Mouse (Mus musculus) megakaryocyte, adult 5-6 weeks (primary cell): Measurements from ENCODE around the gene Ankrd33b. TPM values are rescaled to one million over a fixed set of nuclear protein-coding genes. Genes with fewer than 3 reads are reported as not detected.

Experiments used
- ATAC-seq: 2 replicates; pipeline ENCODE4 v1.8.0; 2016; ENCODE audit warnings: mild to moderate bottlenecking, inconsistent platforms; ENCODE audit not compliant: poor library complexity, severe bottlenecking
- total RNA-seq, 2 experiments: library from RNA; stranded (forward) in 1 of 2; stranded (reverse) in 1 of 2; fragments of 153-499, 151-499 nt in 1 of 2; fragments of 221-1000, 200-1000 nt in 1 of 2; gene quantifications; 2 replicates each; pipeline versions ENCODE4 v1.2.3 to v1.2.4; 2015 to 2017

The Ankrd33b gene
- total RNA-seq, 2 experiments from 2014 or later = 4.8 to 9.1 TPM

- peak; percentile 38; the same call in 1 of the 2 replicates for ATAC-seq
Observed at GRCm38 (mm10) chr15:31309526-31309925, 58.0 kb downstream of the Ankrd33b start.

DNA sequence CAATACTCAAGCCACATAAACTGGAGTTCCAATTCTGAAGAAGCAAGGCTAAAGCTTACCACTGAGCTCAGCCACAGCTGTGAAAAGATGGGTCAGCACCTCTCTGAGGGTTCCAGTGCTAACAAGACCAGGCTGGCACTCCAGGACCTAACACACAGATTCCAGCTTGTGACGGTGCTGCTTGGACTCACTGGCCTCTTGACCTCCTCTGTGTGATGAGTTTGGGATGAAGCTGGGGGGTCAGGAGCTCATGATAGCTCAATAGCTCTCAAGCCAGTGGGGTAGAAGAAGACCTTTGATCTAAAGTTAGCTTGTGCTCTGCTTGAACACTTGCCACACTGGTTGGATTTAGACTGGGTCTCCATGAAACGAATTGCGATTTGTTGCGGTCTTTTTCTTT, 60.8 kb downstream of the Ankrd33b start:
- no peak for ATAC-seq

GRCm38 (mm10) chr15:31305181-31305580, 62.3 kb downstream of the Ankrd33b start:
- ATAC-seq = no peak

GRCm38 (mm10) chr15:31304302-31304701, 63.2 kb downstream of the Ankrd33b start:
- no peak for ATAC-seq

DNA sequence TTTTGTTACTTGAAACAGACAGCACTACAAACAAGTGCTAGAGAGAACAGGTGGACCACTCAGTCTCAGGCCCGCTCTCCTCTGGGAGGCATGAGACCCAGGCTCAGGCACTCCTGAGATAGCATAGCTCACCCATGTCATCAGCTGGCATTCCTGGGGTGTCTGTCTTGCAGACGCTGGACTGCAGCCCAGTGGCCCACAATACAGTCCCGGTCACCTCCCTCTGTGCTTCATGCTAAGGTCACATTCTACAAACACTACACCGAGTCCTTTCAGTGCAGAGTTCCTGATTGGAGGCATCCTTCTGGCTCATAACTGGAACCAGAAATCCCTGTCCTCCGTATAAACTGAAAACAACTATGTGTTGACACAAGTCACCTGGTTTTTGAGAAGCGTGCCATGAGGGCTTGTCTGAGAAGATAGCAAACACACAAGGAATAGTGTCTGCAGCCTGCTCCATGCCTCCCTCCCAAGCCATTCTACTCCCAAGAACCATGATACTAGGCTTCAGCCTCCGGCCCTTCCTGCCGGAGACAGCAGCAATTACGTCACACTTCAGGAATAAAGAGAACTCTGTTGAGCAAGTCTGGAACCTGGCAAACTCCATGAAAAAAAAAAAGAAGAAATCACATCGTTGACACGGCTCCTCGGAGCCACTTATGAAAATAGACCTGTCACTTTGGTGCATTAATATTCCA, 65.1 kb downstream of the Ankrd33b start:
- ATAC-seq = no peak

GRCm38 (mm10) chr15:31299258-31299917, 68.1 kb downstream of the Ankrd33b start:
- ATAC-seq = no peak

GRCm38 (mm10) chr15:31297777-31298137, 69.8 kb downstream of the Ankrd33b start:
- no peak for ATAC-seq

DNA sequence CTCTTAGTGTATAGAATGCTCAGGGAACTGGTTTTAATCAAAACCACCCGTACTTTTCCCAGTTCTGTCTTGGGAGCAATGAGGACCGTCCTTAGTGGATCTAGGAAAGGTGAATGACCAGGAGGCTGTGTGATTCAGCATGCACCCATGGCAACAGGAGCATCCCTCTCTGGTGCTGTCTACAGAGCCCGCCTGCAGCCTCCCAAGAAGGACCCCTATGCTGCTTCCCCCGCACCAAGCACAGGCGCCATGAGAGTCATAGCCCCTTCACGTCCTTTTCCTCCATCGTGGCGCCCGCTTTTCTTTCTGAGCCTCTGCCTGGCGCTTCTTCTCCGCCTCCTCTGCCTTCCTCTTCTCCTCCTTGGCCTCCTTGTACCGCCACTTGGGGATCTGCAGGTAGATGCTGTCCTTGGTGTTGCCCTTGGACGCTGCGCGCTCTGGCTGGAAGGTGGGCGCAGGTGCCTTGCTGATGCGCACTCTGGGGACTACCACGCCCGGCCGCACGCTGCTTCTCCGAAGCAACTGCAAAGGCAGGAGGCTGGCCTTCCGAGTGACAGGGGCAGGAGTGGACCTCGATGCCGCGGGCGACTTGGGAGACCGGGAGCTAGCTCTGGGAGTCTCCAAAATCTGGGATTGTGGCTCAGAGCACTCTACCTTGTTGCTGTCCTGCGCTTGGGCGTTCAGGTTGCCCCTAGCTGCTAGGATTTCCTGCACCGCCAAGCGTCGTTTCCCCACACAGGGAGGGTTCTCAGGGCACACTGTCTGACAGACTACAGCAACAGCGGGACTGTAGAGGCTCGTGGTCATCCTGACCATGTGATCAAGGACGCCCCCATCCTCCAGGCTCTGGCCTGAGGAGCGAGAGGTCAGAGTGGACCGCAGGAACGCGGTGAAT, 70.4 kb downstream of the Ankrd33b start:
- no peak for ATAC-seq

GRCm38 (mm10) chr15:31294311-31294710, 73.2 kb downstream of the Ankrd33b start:
- ATAC-seq = no peak

GRCm38 (mm10) chr15:31292627-31293026, 74.9 kb downstream of the Ankrd33b start:
- ATAC-seq = no peak

DNA sequence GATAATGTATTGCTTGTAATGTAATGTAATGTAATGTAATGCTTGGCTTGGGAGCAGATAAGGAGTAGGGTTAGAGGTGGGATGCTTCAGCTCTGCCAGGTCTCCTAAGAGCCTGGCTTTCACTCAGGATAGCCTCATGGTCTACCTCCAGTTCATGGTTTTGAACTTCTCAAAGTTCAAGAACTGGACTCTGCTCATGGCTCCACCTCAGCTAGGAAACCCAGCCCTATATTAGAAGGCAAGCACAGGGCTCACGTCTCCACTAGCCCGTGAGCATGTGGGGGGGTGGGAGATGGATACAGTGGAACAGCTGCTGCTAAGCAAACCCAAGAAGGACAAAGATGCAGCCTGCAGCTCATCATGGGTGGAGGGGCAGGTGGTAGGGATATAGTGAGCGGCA, 81.8 kb downstream of the Ankrd33b start:
- no peak for ATAC-seq

DNA sequence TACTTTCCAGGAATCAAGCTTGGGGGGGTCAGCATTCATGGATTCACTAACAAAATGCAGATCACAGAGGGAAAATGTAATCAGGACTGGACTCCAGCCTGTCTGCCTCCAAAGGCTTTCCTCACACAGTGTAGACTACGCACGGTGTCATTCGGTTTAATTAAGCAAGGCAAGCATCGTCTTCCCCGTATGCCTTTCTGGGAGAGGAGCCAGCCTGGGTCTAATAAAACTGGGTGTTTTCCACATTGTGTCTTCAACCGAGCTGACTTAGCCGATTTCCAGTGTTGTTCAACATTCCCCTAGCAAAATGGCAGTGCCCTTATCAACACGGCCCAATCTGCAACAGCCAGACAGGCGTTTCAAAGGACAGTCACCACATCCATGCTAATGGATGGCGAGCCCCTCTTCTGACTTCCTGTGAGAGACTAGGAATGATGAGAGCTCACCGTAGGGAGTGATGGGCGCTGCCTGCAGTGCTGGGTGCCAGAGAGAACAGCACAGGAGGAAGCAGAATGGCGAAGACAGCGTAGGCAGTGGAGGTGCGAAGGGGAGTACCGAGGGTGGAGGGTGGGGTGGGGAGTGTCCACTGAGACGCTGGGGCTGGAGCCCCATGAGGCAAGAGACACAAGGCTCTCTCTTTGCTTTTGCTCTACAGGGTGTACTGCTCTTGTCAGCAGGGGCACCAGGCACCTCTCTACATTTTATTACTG, 82.4 kb downstream of the Ankrd33b start:
- ATAC-seq = no peak

DNA sequence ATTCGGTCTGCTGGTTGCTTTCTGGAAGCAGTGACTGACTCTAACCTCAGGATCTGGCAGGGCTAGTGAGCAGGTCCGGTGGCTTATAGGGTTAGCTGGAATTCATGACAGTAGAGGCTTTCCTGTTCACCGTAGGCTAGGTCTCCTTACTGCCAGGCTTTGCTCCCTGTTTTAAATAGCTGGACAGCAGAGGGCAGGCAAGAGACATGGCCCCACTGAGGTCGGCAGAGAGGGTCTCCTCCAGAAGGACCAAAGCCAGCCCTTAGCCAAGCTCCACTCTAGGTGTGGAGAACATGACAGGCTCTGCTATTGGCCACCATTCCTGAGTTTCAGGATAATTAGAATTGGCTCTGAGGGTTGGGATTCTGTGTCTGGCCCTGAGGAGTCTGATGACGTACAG, 83.4 kb downstream of the Ankrd33b start:
- no peak for ATAC-seq

- no peak for ATAC-seq
Observed at GRCm38 (mm10) chr15:31282353-31282752, 85.2 kb downstream of the Ankrd33b start.

DNA sequence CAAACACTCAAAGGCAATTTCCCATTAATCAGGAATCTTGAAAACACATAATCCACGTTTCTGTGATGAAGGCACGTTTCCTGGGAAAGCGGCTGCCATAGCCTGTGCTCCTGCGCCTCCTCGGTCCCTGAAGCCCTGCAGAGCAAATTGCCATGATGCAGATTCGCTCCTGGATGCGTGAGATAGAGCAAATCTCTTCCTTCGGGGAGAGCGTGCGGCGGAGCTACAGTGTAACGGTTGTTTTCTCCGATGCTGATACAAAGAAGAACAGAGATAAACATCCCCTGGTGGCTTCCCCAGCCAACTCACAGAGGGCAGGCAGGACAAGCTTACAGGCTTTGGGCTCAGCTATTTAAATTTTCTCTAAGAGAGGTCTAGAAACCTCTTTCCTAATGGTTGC, 85.7 kb downstream of the Ankrd33b start:
- no peak for ATAC-seq

- no peak for ATAC-seq
Observed at GRCm38 (mm10) chr15:31280683-31281082, 86.8 kb downstream of the Ankrd33b start.

DNA sequence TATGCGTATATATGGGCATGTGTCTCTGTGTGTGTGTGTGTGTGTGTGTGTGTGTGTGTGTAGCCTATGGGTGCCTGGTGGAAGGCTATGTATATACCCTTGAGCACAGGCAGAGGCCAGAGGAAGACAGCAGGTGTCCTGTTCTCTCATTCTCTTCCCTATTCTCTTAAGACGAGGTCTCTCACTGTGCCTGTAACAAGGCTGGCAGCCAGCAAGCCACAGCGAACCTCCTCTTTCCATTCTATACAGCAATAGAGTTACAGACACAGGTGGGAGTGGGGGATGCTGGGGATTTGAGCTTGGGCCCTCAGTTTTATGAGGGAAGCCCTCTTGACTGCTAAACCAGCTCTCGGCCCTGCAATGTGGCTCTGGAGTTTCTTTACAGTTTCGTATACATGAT, 87.5 kb downstream of the Ankrd33b start:
- no peak for ATAC-seq

- ATAC-seq = no peak
Observed at GRCm38 (mm10) chr15:31279577-31280004, 87.9 kb downstream of the Ankrd33b start.

DNA sequence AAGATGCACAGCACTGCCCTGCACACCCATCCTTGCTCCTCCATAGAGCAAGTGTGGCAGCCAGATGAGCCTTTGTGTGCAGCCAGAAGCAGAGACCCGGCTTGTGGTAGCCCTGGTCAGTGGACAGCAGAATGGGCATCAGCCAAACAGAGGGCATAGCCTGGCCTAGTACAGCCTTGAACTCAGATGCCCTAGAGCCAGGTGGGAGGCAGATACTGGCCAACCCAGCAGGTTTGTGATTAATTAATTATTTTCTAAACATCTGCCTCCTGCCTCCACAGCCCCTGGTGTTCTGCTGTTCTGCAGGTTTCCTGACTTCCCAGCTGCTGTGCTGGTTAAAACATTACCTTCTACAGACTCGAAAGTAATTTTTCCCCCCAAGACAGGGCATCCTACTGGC, 88.4 kb downstream of the Ankrd33b start:
- ATAC-seq = no peak

DNA sequence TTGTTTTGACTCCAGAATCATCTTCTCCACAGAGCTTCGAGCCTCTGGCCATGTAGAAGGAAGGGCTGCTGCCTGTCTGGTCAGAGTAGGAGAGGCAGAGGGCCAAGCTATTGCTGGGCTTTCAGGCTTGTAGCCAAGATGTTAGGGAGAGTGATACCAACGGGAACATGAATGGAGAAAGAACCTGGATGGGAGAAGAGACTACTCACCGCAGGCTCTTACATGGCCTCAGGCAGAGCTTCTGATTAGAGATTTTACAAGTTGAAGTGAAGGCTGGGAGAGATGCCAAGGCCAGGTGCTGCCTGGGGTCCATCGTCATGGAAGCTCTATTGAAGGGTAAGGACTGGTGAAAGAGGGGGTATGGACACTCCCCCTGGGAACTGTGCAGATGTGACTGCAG, 89.4 kb downstream of the Ankrd33b start:
- no peak for ATAC-seq

GRCm38 (mm10) chr15:31273509-31273908, 94.0 kb downstream of the Ankrd33b start:
- peak; percentile 76 for ATAC-seq
